Mouse (Mus musculus) MEL (cell line): ENCODE results near the gene Setd5.

Experiments used
- CHD1 ChIP-seq: IDR thresholded peaks from 2 replicates; pipeline ENCODE4 v1.6.1; 2012; ENCODE audit warnings: low read depth, mild to moderate bottlenecking, inconsistent platforms, low read length, improper control_type of control experiment
- SMC3 ChIP-seq: IDR thresholded peaks from 2 replicates; pipeline ENCODE4 v1.6.1; 2011; ENCODE audit warnings: low read depth, low read length, improper control_type of control experiment

DNA sequence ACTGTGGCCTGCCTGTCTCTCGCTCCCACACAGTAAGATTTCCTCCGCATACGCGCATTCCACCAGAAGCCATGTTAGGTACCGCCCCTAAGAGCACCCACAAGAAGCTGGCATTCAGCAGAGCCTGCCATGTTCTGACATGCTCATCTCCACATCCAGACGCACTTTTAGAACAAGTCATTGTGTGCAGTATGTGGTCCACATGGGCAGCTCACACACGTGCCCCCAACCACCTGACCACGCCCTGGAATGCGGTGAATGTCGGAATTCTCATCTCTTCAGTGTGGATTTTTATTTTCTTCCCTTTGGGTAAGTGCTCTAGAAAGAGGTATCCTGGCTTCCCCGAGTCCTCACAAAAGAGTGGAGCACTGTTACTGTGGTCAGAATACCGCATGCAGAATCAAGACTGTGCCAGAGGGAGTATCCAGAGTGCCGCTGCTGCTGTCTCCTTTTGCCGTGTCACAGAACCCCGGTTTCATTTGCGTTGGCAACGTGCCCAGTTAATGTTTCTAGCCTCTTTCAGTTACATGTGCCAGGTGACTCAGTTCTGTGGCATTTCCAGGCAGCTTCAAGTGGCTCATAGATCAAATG, 89.6 kb downstream of the Setd5 start:
- TF ChIP-seq CHD1 (no peak), SMC3 (peak; percentile 25)
